Mouse (Mus musculus): ENCODE measurements around the gene Pelo. TPM values are rescaled to one million over a fixed set of nuclear protein-coding genes. Genes with fewer than 3 reads are reported as not detected.

Gene Pelo
- polyA plus RNA-seq, 1 experiment from 2014 or later = 9.4 TPM

DNA sequence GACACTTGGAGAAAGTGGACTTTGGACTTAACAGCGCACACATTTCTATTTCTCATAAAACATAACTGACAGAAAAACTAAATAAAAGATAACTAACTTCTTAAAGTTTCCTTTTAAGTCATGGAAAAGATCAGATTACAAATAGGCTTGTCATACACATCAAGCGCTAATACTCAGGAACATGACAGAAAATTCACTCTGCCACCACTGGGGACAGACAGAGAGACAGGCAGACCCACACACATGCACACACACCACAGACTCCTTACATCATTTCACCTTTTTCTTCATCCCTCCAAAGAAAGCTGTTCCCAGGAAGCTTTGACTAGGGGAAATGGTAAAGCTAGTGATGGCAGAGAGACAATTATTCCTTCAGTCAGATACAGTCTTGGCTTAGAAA is 5.4 kb upstream of the Pelo start:
- H3K4me3 ChIP-seq (ENCODE audit: low read depth, low read length) = no peak overlapping the region
- H3K27ac ChIP-seq (replicated peaks; ENCODE audit: low read depth, low read length) = no peak overlapping the region
- H3K4me1 ChIP-seq (ENCODE audit: control insufficient read depth, insufficient read depth, low read length) = no peaks in the 10 kb centered on the region
- no peaks in the 10 kb centered on the region for H3K36me3 ChIP-seq (replicated peaks; ENCODE audit: control insufficient read depth, insufficient read depth, low read depth, low read length)
- DNase-seq (ENCODE audit: low spot score) (no peak), ATAC-seq (replicated peaks; ENCODE audit: insufficient number of reproducible peaks, low FRiP score, low TSS enrichment, low read depth) (no peak)
- no peaks in the 10 kb centered on the region for H3K27me3 ChIP-seq (ENCODE audit: control insufficient read depth, insufficient read depth, low read length)
- no peaks in the 10 kb centered on the region for H3K9me3 ChIP-seq (replicated peaks; ENCODE audit: control insufficient read depth, low read length)
- no peak overlapping the region for H3K9ac ChIP-seq (replicated peaks; ENCODE audit: low read length)
- H3K4me2 ChIP-seq (ENCODE audit: low read depth, low read length) = no peak overlapping the region
- 93% methylated on average over 2 of the region's 2 CpGs for WGBS

DNA sequence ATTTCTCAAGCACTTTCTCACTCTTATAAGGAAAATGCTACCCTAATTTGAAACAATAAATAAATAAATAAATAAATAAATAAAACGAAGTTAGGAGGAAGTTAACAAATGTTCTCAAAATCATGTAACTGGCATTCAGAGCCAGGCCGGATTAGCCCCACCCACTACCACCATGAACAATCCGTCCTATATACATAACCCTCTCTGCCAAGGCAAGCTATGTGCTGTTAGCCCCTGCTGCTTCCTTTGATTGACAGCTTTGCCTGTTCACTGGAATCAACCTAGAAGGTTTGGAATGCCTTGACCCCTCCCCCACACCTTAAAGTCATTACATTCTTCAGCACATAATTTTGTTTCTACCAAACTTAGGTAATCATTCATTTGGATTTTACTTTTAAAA is 1.5 kb upstream of the Pelo start:
- DNase-seq (ENCODE audit: low spot score) (no peak), ATAC-seq (replicated peaks; ENCODE audit: insufficient number of reproducible peaks, low FRiP score, low TSS enrichment, low read depth) (no peak)
- WGBS = 65% methylated on average over 3 of the region's 3 CpGs
- Histone ChIP-seq H3K27me3 (ENCODE audit: control insufficient read depth, insufficient read depth, low read length) (no peaks in the 10 kb centered on the region), H3K27ac (replicated peaks; ENCODE audit: low read depth, low read length) (no peak overlapping the region), H3K4me3 (ENCODE audit: low read depth, low read length) (no peak overlapping the region), H3K9me3 (replicated peaks; ENCODE audit: control insufficient read depth, low read length) (no peaks in the 10 kb centered on the region), H3K4me2 (ENCODE audit: low read depth, low read length) (no peak overlapping the region), H3K9ac (replicated peaks; ENCODE audit: low read length) (no peak overlapping the region), H3K4me1 (ENCODE audit: control insufficient read depth, insufficient read depth, low read length) (no peaks in the 10 kb centered on the region), H3K36me3 (replicated peaks; ENCODE audit: control insufficient read depth, insufficient read depth, low read depth, low read length) (peaks cover 5% of the 10 kb centered on the region)

DNA sequence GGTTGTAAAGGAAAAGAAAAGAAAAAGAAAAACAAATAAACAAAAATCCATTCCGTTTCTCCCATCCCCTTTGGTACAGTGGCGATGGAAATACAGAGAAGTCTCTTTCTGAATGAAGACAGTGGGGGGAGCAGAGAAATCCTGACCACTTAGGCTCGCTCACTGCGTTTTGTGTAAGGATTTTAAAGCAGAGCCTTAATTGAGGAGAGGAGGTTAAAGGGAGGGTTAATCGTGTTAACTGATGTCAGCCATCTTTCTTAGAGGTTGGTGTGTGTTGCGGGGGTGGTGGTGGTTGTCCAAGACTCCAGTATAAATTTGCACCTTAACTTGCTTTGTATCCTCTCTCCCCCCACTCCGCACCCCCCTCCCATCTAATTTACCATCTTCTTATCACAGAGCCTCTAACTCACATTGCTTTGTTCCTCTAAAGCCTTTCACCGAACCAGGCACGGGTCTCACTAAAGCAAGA is 1.0 kb upstream of the Pelo start:
- no peaks in the 10 kb centered on the region for H3K9me3 ChIP-seq (replicated peaks; ENCODE audit: control insufficient read depth, low read length)
- no peak overlapping the region for H3K9ac ChIP-seq (replicated peaks; ENCODE audit: low read length)
- peak overlapping the region; percentile 62 for H3K4me3 ChIP-seq (ENCODE audit: low read depth, low read length)
- ATAC-seq (replicated peaks; ENCODE audit: insufficient number of reproducible peaks, low FRiP score, low TSS enrichment, low read depth) = no peak
- no peaks in the 10 kb centered on the region for H3K27me3 ChIP-seq (ENCODE audit: control insufficient read depth, insufficient read depth, low read length)
- DNase-seq (ENCODE audit: low spot score) = no peak
- H3K27ac ChIP-seq (replicated peaks; ENCODE audit: low read depth, low read length) = 0 out of 2 replicates have a peak overlapping the region, but pooled peaks have one; percentile 52
- no peaks in the 10 kb centered on the region for H3K4me1 ChIP-seq (ENCODE audit: control insufficient read depth, insufficient read depth, low read length)
- H3K36me3 ChIP-seq (replicated peaks; ENCODE audit: control insufficient read depth, insufficient read depth, low read depth, low read length) = peaks cover 5% of the 10 kb centered on the region
- peak overlapping the region; percentile 91 for H3K4me2 ChIP-seq (ENCODE audit: low read depth, low read length)
- 44% methylated on average over 9 of the region's 9 CpGs for WGBS

DNA sequence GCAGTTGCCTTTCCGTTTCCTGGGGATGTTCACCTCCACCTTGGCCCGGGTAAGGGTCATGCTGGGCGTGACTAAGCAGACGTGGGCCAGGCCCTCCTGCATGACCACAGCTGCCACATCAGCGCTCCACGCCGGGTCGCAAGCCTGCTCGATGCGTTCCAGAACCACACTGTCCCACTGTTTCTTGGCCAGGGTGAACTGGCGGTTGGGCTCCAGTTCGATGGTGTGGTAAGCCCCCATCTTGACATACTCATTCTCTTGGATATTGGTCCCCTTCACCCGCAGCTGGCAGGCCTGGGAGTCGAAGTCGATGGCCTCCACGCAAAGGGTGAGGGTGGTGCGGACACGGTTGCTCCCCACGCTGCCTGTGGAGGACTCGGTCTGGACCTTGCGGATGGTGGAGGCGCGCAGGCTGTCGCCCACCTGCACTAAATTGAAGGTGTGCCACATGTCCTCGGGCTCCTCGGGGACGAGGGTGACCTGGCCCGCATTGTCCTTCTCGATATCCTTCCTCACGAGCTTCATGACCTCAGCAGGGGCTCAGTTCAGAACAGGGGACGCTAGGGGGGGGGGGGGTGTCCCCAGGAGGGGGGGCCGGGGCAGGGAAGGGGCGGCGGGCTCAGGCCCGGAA is 476 bp downstream of the Pelo start:
- H3K4me2 ChIP-seq (ENCODE audit: low read depth, low read length) = peak overlapping the region; percentile 91
- DNase-seq (ENCODE audit: low spot score) = no peak
- peak overlapping the region; percentile 62 for H3K4me3 ChIP-seq (ENCODE audit: low read depth, low read length)
- peak overlapping the region; percentile 52; the same call in 1 of the 2 replicates for H3K27ac ChIP-seq (replicated peaks; ENCODE audit: low read depth, low read length)
- H3K36me3 ChIP-seq (replicated peaks; ENCODE audit: control insufficient read depth, insufficient read depth, low read depth, low read length) = peaks cover 5% of the 10 kb centered on the region
- WGBS = 9% methylated on average over 34 of the region's 35 CpGs
- H3K9me3 ChIP-seq (replicated peaks; ENCODE audit: control insufficient read depth, low read length) = no peaks in the 10 kb centered on the region
- peak; percentile 77 for ATAC-seq (replicated peaks; ENCODE audit: insufficient number of reproducible peaks, low FRiP score, low TSS enrichment, low read depth)
- no peaks in the 10 kb centered on the region for H3K27me3 ChIP-seq (ENCODE audit: control insufficient read depth, insufficient read depth, low read length)
- H3K4me1 ChIP-seq (ENCODE audit: control insufficient read depth, insufficient read depth, low read length) = no peaks in the 10 kb centered on the region
- peak overlapping the region; percentile 76 for H3K9ac ChIP-seq (replicated peaks; ENCODE audit: low read length)

DNA sequence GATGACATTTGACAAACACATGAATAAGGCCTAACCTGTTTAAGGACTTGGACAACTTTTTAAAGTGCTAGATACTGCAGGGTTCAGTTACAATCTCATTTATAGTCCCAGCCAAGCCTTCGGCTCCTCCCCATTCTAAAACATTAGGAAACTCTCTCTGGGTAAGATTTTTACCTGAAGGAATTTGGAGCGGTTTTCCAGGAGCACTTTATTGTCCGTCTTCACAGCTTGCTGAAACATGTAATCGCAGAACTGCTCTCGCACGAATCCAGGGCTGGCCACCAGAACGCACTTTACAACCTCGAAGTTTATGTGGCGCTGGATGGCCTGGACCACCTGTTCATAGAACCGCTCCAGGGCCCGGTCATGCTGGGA is 979 bp downstream of the Pelo start:
- peak overlapping the region; percentile 91 for H3K4me2 ChIP-seq (ENCODE audit: low read depth, low read length)
- H3K9ac ChIP-seq (replicated peaks; ENCODE audit: low read length) = peak overlapping the region; percentile 76
- DNase-seq (ENCODE audit: low spot score) (no peak), ATAC-seq (replicated peaks; ENCODE audit: insufficient number of reproducible peaks, low FRiP score, low TSS enrichment, low read depth) (no peak)
- WGBS = 66% methylated on average over 11 of the region's 11 CpGs
- H3K4me3 ChIP-seq (ENCODE audit: low read depth, low read length) = peak overlapping the region; percentile 62
- H3K9me3 ChIP-seq (replicated peaks; ENCODE audit: control insufficient read depth, low read length) = no peaks in the 10 kb centered on the region
- no peaks in the 10 kb centered on the region for H3K27me3 ChIP-seq (ENCODE audit: control insufficient read depth, insufficient read depth, low read length)
- H3K4me1 ChIP-seq (ENCODE audit: control insufficient read depth, insufficient read depth, low read length) = no peaks in the 10 kb centered on the region
- H3K27ac ChIP-seq (replicated peaks; ENCODE audit: low read depth, low read length) = no peak overlapping the region
- peaks cover 5% of the 10 kb centered on the region for H3K36me3 ChIP-seq (replicated peaks; ENCODE audit: control insufficient read depth, insufficient read depth, low read depth, low read length)

DNA sequence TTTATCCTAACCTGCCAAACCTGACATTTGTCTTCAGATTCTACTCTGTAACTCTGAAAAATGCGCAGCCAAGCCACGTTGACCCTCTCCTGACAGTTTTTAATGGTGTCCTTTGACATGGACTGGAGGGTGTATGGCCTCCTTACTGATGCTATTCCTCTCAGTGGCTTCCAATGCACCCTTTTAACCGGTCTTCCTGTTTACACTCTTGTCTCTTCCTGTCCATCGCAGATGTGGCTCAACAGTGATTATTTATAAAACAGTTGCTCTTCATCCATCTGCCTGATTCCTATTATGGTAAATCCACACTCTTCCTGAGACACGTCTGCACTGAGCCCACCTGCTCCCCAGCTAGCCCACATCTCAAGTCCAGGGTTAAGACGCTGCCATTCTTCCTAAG is 4.0 kb downstream of the Pelo start:
- Histone ChIP-seq H3K9ac (replicated peaks; ENCODE audit: low read length) (no peak overlapping the region), H3K4me2 (ENCODE audit: low read depth, low read length) (no peak overlapping the region), H3K4me1 (ENCODE audit: control insufficient read depth, insufficient read depth, low read length) (no peaks in the 10 kb centered on the region), H3K4me3 (ENCODE audit: low read depth, low read length) (no peak overlapping the region), H3K27ac (replicated peaks; ENCODE audit: low read depth, low read length) (no peak overlapping the region), H3K9me3 (replicated peaks; ENCODE audit: control insufficient read depth, low read length) (no peaks in the 10 kb centered on the region), H3K36me3 (replicated peaks; ENCODE audit: control insufficient read depth, insufficient read depth, low read depth, low read length) (peaks cover 5% of the 10 kb centered on the region), H3K27me3 (ENCODE audit: control insufficient read depth, insufficient read depth, low read length) (no peaks in the 10 kb centered on the region)
- ATAC-seq (replicated peaks; ENCODE audit: insufficient number of reproducible peaks, low FRiP score, low TSS enrichment, low read depth) = no peak
- 92% methylated on average over 6 of the region's 6 CpGs for WGBS
- DNase-seq (ENCODE audit: low spot score) = no peak

DNA sequence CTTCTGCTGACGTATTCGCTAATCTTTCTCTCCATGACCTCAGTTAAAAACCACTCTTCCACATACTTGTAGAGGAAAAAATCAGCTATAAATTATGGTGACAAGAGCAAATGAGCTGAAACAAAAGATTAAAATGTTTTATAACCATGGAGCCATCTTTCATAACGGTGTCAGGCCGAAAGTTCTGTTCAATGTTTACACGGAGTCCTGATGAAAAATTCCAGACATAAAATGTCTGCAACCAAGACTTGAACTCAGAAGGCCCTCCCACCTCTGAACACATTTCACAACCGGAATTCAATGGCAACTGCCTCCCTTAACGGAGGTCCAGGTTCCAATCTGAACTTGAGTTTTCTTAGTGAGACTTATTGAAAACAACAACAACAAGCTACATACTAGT is 7.6 kb downstream of the Pelo start:
- H3K9ac ChIP-seq (replicated peaks; ENCODE audit: low read length) = no peak overlapping the region
- H3K4me3 ChIP-seq (ENCODE audit: low read depth, low read length) = no peak overlapping the region
- DNase-seq (ENCODE audit: low spot score) (no peak), ATAC-seq (replicated peaks; ENCODE audit: insufficient number of reproducible peaks, low FRiP score, low TSS enrichment, low read depth) (no peak)
- H3K27ac ChIP-seq (replicated peaks; ENCODE audit: low read depth, low read length) = no peak overlapping the region
- H3K36me3 ChIP-seq (replicated peaks; ENCODE audit: control insufficient read depth, insufficient read depth, low read depth, low read length) = no peaks in the 10 kb centered on the region; the same call in 1 of the 2 replicates
- no peak overlapping the region for H3K4me2 ChIP-seq (ENCODE audit: low read depth, low read length)
- 87% methylated on average over 7 of the region's 7 CpGs for WGBS
- H3K9me3 ChIP-seq (replicated peaks; ENCODE audit: control insufficient read depth, low read length) = no peaks in the 10 kb centered on the region
- H3K4me1 ChIP-seq (ENCODE audit: control insufficient read depth, insufficient read depth, low read length) = no peaks in the 10 kb centered on the region
- H3K27me3 ChIP-seq (ENCODE audit: control insufficient read depth, insufficient read depth, low read length) = no peaks in the 10 kb centered on the region

DNA sequence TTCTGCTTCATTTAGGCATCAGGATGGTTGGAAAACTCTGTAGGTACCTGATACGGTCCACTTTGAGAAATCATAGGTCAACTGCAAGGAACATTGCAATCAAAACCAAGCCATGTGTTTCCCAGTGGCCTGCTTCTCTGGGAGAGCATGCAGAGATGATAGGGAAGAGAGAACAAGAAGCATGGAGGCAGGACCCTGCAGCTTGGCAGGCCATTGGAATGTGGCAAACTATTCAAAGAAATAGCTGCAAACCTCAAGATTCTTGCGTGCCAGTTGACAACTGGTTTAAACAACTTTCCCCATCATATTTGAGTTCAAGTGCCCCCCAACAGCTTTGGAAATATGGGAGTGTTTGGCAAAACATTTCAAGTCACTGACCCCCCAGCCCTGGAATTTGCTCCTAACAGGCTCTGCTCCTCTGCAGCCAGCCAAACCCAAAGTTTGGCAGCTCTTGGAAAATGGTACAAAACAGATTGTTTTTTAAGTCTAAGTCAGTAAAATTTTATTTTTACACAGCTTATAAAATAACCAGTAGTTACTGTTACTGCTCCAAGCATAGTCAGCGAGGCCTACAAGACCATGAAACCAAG is 9.9 kb downstream of the Pelo start:
- ATAC-seq (replicated peaks; ENCODE audit: insufficient number of reproducible peaks, low FRiP score, low TSS enrichment, low read depth) = no peak
- no peaks in the 10 kb centered on the region for H3K27me3 ChIP-seq (ENCODE audit: control insufficient read depth, insufficient read depth, low read length)
- no peaks in the 10 kb centered on the region for H3K36me3 ChIP-seq (replicated peaks; ENCODE audit: control insufficient read depth, insufficient read depth, low read depth, low read length)
- 87% methylated on average over 3 of the region's 3 CpGs for WGBS
- DNase-seq (ENCODE audit: low spot score) = no peak
- no peak overlapping the region for H3K9ac ChIP-seq (replicated peaks; ENCODE audit: low read length)
- no peak overlapping the region for H3K4me3 ChIP-seq (ENCODE audit: low read depth, low read length)
- H3K4me1 ChIP-seq (ENCODE audit: control insufficient read depth, insufficient read depth, low read length) = no peaks in the 10 kb centered on the region
- H3K9me3 ChIP-seq (replicated peaks; ENCODE audit: control insufficient read depth, low read length) = no peaks in the 10 kb centered on the region
- no peak overlapping the region for H3K27ac ChIP-seq (replicated peaks; ENCODE audit: low read depth, low read length)
- no peak overlapping the region for H3K4me2 ChIP-seq (ENCODE audit: low read depth, low read length)

Measured in embryonic facial prominence, embryonic 11.5 days (tissue).